Mouse (Mus musculus) liver, postnatal 0 days (tissue): ENCODE measurements around the gene Men1. TPM values are rescaled to one million over a fixed set of nuclear protein-coding genes. Genes with fewer than 3 reads are reported as not detected.

ENCODE experiments used
- ATAC-seq: fragments of 200-750 bp; cut with Nextera tagmentation; 2 replicates; pipeline ENCODE4 v1.8.0; 2017; ENCODE audit warnings: mild to moderate bottlenecking, moderate library complexity
- DNase-seq: peaks from one replicate; pipeline ENCODE4 v3.0.0-alpha.2; 2016
- H3K27ac ChIP-seq: fragments of 300-500 bp; sonication (generic); 2 replicates; pipeline ENCODE4 v1.5.1; 2014; ENCODE audit warnings: antibody characterized with exemption, moderate library complexity, mild to moderate bottlenecking, low read depth
- H3K27me3 ChIP-seq: fragments of 300-500 bp; sonication (generic); 2 replicates; pipeline ENCODE4 v1.6.1; 2014; ENCODE audit warnings: low read length, control low read depth, mixed read lengths; ENCODE audit not compliant: insufficient read depth
- H3K36me3 ChIP-seq: fragments of 300-500 bp; sonication (generic); replicated peaks from 2 replicates; pipeline ENCODE4 v1.6.1; 2014; ENCODE audit warnings: mild to moderate bottlenecking, control low read depth, low read length, moderate library complexity, mixed read lengths; ENCODE audit not compliant: insufficient read depth
- H3K4me1 ChIP-seq: fragments of 300-500 bp; sonication (generic); 2 replicates; pipeline ENCODE4 v1.6.1; 2014; ENCODE audit warnings: antibody characterized with exemption, mild to moderate bottlenecking, control low read depth; ENCODE audit not compliant: insufficient read depth
- H3K4me2 ChIP-seq: fragments of 300-500 bp; sonication (generic); 2 replicates; pipeline ENCODE4 v1.6.1; 2014; ENCODE audit warnings: low read depth, mild to moderate bottlenecking, low read length, moderate library complexity, mixed read lengths
- H3K4me3 ChIP-seq: fragments of 300-500 bp; sonication (generic); 2 replicates; pipeline ENCODE4 v1.5.1; 2014; ENCODE audit warnings: low read depth, low read length
- H3K9ac ChIP-seq: fragments of 300-500 bp; sonication (generic); replicated peaks from 2 replicates; pipeline ENCODE4 v1.6.1; 2014; ENCODE audit warnings: mild to moderate bottlenecking, moderate library complexity
- H3K9me3 ChIP-seq: fragments of 300-500 bp; sonication (generic); 2 replicates; pipeline ENCODE4 v1.6.1; 2016; ENCODE audit warnings: mild to moderate bottlenecking, control low read depth, low read length, mixed read lengths
- CTCF ChIP-seq: sonication (generic); IDR thresholded peaks from 2 replicates; pipeline ENCODE4 v1.5.1; 2016; ENCODE audit warnings: antibody characterized with exemption, low read depth
- EP300 ChIP-seq: IDR thresholded peaks from 2 replicates; pipeline ENCODE4 v1.6.1; 2016; ENCODE audit warnings: antibody characterized with exemption, low read depth, mild to moderate bottlenecking
- WGBS: fragments of 180-500 bp; shearing (Covaris S2); extraction: QIAGEN DNeasy Blood & Tissue Kit; methylation state at CpG from one replicate; pipeline ENCODE4 v1.1.7; 2014; ENCODE audit not compliant: insufficient replicate concordance; 5-methylcytosine and 5-hydroxymethylcytosine counted together
- polyA plus RNA-seq: library from polyadenylated mRNA; unstranded; fragments of >200 nt; fragmentation: Nextera tagmentation; extraction: Ambion mirVana; gene quantifications from 2 replicates; pipeline ENCODE4 v1.2.1, GENCODE M21; 2015

Men1 gene
- polyA plus RNA-seq, 1 experiment from 2014 or later, result 10.0 TPM

DNA sequence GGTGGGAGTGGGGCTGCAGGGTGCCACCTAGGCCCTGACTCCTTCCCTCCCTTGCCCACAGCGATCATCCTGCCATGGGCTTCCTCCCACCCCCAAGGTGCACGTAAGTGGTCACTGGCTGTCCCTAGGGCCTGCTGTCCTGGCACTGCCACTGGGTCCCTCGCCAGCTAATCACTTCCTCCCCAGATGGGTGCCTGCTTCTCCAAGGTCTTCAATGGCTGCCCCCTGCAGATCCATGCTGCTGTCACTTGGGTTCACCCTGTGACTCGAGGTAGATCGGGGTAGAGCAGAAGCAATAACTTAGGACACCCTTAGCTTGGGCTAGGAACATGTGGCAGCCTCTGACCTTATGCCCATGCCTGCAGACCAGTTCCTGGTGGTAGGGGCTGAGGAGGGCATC is 11.2 kb downstream of the Men1 start:
- H3K27me3 ChIP-seq, result no peaks in the 10 kb centered on the region
- no peaks in the 10 kb centered on the region for H3K9me3 ChIP-seq
- 74% methylated on average over 5 of the region's 5 CpGs for WGBS
- TF ChIP-seq EP300, result no peak
- no peak for TF ChIP-seq CTCF
- H3K4me1 ChIP-seq, result peaks cover 28% of the 10 kb centered on the region
- ATAC-seq (no peak), DNase-seq (no peak)
- H3K4me2 ChIP-seq, result no peak overlapping the region
- H3K27ac ChIP-seq, result 0 out of 2 replicates have a peak overlapping the region, but pooled peaks have one; percentile 29
- H3K4me3 ChIP-seq, result no peak overlapping the region
- no peak overlapping the region for H3K9ac ChIP-seq
- H3K36me3 ChIP-seq, result peaks cover 33% of the 10 kb centered on the region

- no peak for ATAC-seq
- DNase-seq, result no peak
- Histone ChIP-seq H3K27ac (no peak overlapping the region), H3K4me3 (no peak overlapping the region), H3K9ac (no peak overlapping the region), H3K36me3 (peaks cover 36% of the 10 kb centered on the region), H3K4me2 (no peak overlapping the region), H3K4me1 (peaks cover 26% of the 10 kb centered on the region), H3K9me3 (no peaks in the 10 kb centered on the region), H3K27me3 (no peaks in the 10 kb centered on the region)
- no peak for TF ChIP-seq EP300
- no peak for TF ChIP-seq CTCF
- 71% methylated on average over 10 of the region's 10 CpGs for WGBS
Measured at GRCm38 (mm10) chr19:6346661-6347060, 11.9 kb downstream of the Men1 start.

- H3K27ac ChIP-seq, result no peak overlapping the region
- H3K27me3 ChIP-seq, result no peaks in the 10 kb centered on the region
- no peak overlapping the region for H3K4me3 ChIP-seq
- no peak for TF ChIP-seq CTCF
- no peak for TF ChIP-seq EP300
- H3K9me3 ChIP-seq, result no peaks in the 10 kb centered on the region
- no peak for DNase-seq
- WGBS, result 91% methylated on average over 4 of the region's 4 CpGs
- ATAC-seq, result no peak
- no peak overlapping the region for H3K4me2 ChIP-seq
- H3K9ac ChIP-seq, result no peak overlapping the region
- H3K4me1 ChIP-seq, result peaks cover 23% of the 10 kb centered on the region
- H3K36me3 ChIP-seq, result peaks cover 36% of the 10 kb centered on the region
Measured at GRCm38 (mm10) chr19:6347615-6348014, 12.8 kb downstream of the Men1 start.

- Histone ChIP-seq H3K27ac (0 out of 2 replicates have a peak overlapping the region, but pooled peaks have one; percentile 23), H3K4me3 (no peak overlapping the region), H3K27me3 (no peaks in the 10 kb centered on the region), H3K9ac (no peak overlapping the region), H3K36me3 (peaks cover 42% of the 10 kb centered on the region), H3K4me2 (no peak overlapping the region), H3K9me3 (no peaks in the 10 kb centered on the region), H3K4me1 (peaks cover 15% of the 10 kb centered on the region)
- TF ChIP-seq EP300, result no peak
- TF ChIP-seq CTCF, result no peak
- no peak for ATAC-seq
- WGBS, result 37% methylated on average over 9 of the region's 9 CpGs
- DNase-seq, result no peak
Measured at GRCm38 (mm10) chr19:6348717-6349116, 13.9 kb downstream of the Men1 start.

GRCm38 (mm10) chr19:6349215-6349983 is 14.6 kb downstream of the Men1 start:
- no peak overlapping the region for H3K4me2 ChIP-seq
- 21% methylated on average over 14 of the region's 14 CpGs for WGBS

GRCm38 (mm10) chr19:6351431-6352106 is 16.8 kb downstream of the Men1 start:
- no peak overlapping the region for H3K9ac ChIP-seq
- no peaks in the 10 kb centered on the region for H3K9me3 ChIP-seq
- no peaks in the 10 kb centered on the region for H3K27me3 ChIP-seq
- no peak for ATAC-seq
- H3K4me2 ChIP-seq, result no peak overlapping the region
- DNase-seq, result no peak
- H3K4me3 ChIP-seq, result no peak overlapping the region
- 73% methylated on average over 14 of the region's 14 CpGs for WGBS
- H3K36me3 ChIP-seq, result peaks cover 32% of the 10 kb centered on the region
- H3K4me1 ChIP-seq, result peaks cover 12% of the 10 kb centered on the region
- no peak for TF ChIP-seq CTCF
- no peak for TF ChIP-seq EP300
- H3K27ac ChIP-seq, result no peak overlapping the region

More at GRCm38 (mm10) chr19:6349215-6349983, 14.6 kb downstream of the Men1 start:
- no peak for TF ChIP-seq EP300
- no peak for TF ChIP-seq CTCF
- no peak for DNase-seq
- Histone ChIP-seq H3K36me3 (peaks cover 44% of the 10 kb centered on the region), H3K4me3 (no peak overlapping the region), H3K4me1 (peaks cover 15% of the 10 kb centered on the region), H3K27me3 (no peaks in the 10 kb centered on the region), H3K9me3 (no peaks in the 10 kb centered on the region), H3K27ac (peak overlapping the region; percentile 23; the same call in 1 of the 2 replicates), H3K9ac (peak overlapping the region; percentile 38; the same call in 1 of the 2 replicates)
- ATAC-seq, result peak; percentile 63
